Mouse (Mus musculus) macrophage (primary cell): ENCODE measurements around the gene Ramac. TPM values are rescaled to one million over a fixed set of nuclear protein-coding genes. Genes with fewer than 3 reads are reported as not detected.

Experiments
- H3K27ac ChIP-seq: fragments of 350-480 bp; formaldehyde crosslinking; 2 replicates; pipeline ENCODE4 v1.9.0; 2021
- H3K36me3 ChIP-seq: fragments of 350-480 bp; formaldehyde crosslinking; 2 replicates; pipeline ENCODE4 v1.9.0; 2021; ENCODE audit errors: inconsistent target
- H3K4me3 ChIP-seq: fragments of 350-480 bp; formaldehyde crosslinking; 2 replicates; pipeline ENCODE4 v1.9.0; 2021; ENCODE audit errors: inconsistent target
- H3K79me2 ChIP-seq: fragments of 350-480 bp; formaldehyde crosslinking; 2 replicates; pipeline ENCODE4 v1.9.0; 2021; ENCODE audit errors: inconsistent target
- WGBS: methylation state at CpG from one replicate; pipeline ENCODE4 v1.1.7; 2026; ENCODE audit warnings: inconsistent platforms; ENCODE audit not compliant: missing documents; 5-methylcytosine and 5-hydroxymethylcytosine counted together
- polyA plus RNA-seq: library from polyadenylated mRNA; stranded (reverse); fragments of 250-400 nt; gene quantifications from 3 replicates; pipeline ENCODE4 v1.2.4, GENCODE M21; 2018; ENCODE audit warnings: inconsistent platforms

Gene Ramac
- polyA plus RNA-seq, 1 experiment from 2014 or later, result 89.0 TPM

GRCm38 (mm10) chr7:81740010-81740409 is 22.7 kb upstream of the Ramac start:
- no peak overlapping the region for H3K27ac ChIP-seq
- no peaks in the 10 kb centered on the region for H3K79me2 ChIP-seq
- 85% methylated on average over 6 of the region's 7 CpGs for WGBS
- no peak overlapping the region for H3K4me3 ChIP-seq
- no peaks in the 10 kb centered on the region for H3K36me3 ChIP-seq

DNA sequence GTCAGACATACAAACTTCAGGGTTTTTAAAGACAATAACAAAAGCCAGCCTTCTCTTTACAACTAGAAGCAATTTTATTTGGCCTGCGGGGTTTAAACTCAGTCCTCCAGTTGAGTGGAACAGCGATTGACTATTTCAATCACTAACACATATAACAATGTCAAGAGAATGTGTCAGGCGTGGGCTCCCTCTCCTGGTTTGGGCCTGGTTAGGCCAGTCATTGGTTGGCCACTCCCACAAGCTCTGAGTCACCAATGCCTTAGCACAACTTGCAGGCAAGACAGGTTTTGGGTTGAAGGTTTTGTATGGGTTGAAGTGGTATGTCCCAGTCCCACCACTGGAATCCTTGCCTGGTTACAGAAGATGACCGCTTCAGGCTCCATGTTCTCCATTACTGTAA is 18.6 kb upstream of the Ramac start:
- Histone ChIP-seq H3K36me3 (no peaks in the 10 kb centered on the region), H3K27ac (no peak overlapping the region), H3K4me3 (no peak overlapping the region), H3K79me2 (no peaks in the 10 kb centered on the region)
- 52% methylated on average over 4 of the region's 4 CpGs for WGBS

- whole genome bisulfite sequencing, result 84% methylated on average over 3 of the region's 3 CpGs
- Histone ChIP-seq H3K79me2 (no peaks in the 10 kb centered on the region), H3K4me3 (no peak overlapping the region), H3K36me3 (no peaks in the 10 kb centered on the region), H3K27ac (no peak overlapping the region)
These were observed 14.8 kb upstream of the Ramac start for GRCm38 (mm10) chr7:81747956-81748355.

DNA sequence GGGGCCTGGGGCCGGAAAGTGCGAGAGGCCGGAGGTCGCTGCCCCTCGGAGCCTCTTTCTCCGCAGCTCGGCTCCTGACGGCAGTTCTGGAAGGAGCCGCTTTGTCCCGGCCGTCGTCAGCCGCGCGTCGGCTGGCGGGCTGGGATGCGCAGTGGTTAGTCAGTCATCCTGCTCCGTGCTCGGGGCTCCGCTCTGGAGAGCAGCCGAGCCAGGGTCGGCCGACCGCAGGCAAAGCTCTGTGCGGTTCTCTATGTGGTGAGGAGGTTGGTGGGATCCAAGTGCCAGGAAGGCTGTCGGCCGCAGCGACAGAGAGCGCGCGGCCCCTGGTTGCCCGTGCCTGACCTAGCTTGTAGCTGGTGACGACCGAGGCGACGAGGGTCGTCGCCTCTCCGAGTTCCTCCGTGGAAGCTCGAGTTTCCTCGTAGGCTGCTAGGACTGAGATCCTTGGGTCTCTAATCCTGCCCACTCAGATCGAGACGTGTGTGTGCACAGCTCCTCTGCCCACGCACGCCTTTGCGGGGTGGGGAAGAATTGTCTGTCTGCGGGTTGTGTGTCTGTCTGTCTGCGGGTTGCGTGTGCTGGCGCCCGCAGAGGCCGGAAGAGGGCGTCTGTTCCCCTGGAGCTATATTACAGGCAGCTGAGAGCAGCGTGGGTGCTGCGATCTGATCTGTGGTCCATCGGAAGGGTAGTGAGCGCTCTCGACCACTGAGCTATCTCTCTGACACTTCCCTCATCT is 553 bp downstream of the Ramac start:
- peak overlapping the region; percentile 75 for H3K4me3 ChIP-seq
- peaks cover 60% of the 10 kb centered on the region for H3K79me2 ChIP-seq
- H3K27ac ChIP-seq, result peak overlapping the region; percentile 17; the same call in 1 of the 2 replicates
- WGBS, result 3% methylated on average over 60 of the region's 60 CpGs
- H3K36me3 ChIP-seq, result no peaks in the 10 kb centered on the region

DNA sequence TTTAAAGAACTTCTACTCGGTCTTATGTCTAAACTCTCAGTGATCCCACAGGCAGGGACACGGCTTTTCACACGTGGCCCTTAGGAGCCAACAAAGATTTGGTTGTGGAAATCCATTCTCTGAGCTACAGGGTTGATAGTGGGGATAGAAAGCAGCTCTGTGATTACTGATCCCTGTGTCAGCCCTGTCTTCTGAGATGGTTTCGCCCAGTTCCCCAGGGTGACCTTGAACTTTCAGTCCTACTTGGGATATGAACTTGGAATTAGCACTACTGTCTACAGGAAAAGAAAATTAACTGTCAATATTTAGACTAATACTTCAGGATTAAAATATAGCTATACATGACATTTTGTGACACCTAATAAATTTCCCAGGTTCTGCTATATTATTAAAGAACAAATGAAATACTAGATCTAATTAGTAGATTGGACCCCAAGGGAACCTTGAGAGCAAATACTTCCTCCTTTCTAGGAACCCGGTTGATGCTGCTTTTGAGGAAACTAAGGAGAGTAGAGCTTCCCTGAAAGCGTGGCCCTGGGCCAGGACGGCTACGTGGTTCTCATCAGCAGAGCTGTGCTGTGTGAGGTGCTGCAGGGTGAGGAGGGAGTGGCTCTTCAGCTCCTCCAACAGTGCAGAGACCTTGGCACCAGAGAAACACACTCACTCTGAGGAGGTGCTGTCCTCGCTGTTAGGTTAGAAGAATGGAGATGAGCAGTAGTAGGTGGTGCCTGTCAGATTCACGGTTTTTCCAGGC is 10.2 kb downstream of the Ramac start:
- Histone ChIP-seq H3K27ac (no peak overlapping the region), H3K79me2 (peaks cover 58% of the 10 kb centered on the region), H3K4me3 (no peak overlapping the region), H3K36me3 (no peaks in the 10 kb centered on the region)
- WGBS, result 55% methylated on average over 10 of the region's 10 CpGs

DNA sequence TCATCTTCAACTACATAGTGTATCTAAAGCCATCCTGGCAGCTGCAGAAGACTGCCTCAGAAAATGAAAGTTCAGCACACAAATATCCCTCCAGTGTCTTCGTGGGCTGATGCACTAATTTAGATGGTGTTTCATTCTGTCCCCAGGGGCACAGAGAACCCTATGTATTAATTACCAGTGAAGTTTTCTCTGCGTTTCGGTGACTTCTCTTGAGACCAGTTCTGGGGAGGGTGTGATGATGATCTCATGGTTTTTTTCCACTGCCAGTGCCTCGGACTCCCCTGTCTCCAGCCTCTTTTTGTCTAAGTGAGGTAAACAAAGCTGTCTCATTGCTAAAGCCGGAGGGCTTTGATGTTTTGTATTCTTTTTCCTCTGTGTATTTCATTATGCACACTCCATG is 12.6 kb downstream of the Ramac start:
- no peak overlapping the region for H3K4me3 ChIP-seq
- peaks cover 7% of the 10 kb centered on the region for H3K36me3 ChIP-seq
- peaks cover 44% of the 10 kb centered on the region; the same call in 1 of the 2 replicates for H3K79me2 ChIP-seq
- H3K27ac ChIP-seq, result no peak overlapping the region
- WGBS, result 93% methylated on average over 5 of the region's 5 CpGs

DNA sequence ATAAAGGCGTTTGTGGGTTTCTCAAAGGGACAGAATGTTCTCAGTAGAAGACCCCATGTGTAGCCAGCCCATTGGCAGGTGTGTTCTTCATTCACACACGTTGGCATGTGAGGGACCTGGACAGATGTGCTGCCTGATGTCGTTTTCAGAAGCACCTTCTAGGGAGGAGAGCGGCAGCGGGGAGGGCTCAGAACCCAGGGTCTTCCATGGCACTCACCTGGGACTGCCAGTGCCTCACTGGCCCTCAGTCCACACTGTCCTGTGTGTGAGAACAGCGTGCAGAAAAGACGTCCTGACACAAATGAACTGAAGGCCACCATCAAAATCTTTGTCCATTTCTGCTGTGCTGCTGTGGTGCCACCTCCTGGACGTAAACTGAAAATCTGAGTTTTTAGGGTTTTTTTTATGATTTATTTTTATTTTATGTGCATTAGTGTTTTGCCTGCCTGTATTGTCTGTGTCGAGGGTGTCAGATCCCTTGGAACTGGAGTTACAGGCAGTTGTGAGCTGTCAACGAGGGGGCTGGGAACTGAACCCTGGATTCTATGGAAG is 15.0 kb downstream of the Ramac start:
- Histone ChIP-seq H3K4me3 (no peak overlapping the region), H3K79me2 (peaks cover 21% of the 10 kb centered on the region; the same call in 1 of the 2 replicates), H3K27ac (no peak overlapping the region), H3K36me3 (peaks cover 31% of the 10 kb centered on the region)
- WGBS, result 75% methylated on average over 10 of the region's 10 CpGs

GRCm38 (mm10) chr7:81788536-81788935 is 25.8 kb downstream of the Ramac start:
- no peaks in the 10 kb centered on the region for H3K79me2 ChIP-seq
- H3K36me3 ChIP-seq, result peaks cover under 1% of the 10 kb centered on the region; the same call in 1 of the 2 replicates
- H3K27ac ChIP-seq, result peak overlapping the region; percentile 83
- peak overlapping the region; percentile 64 for H3K4me3 ChIP-seq
- 12% methylated on average over 3 of the region's 5 CpGs for WGBS

- Histone ChIP-seq H3K36me3 (peaks cover 7% of the 10 kb centered on the region; the same call in 1 of the 2 replicates), H3K79me2 (no peaks in the 10 kb centered on the region), H3K27ac (peak within 1 kb of the TSS; percentile 83), H3K4me3 (peak within 1 kb of the TSS; percentile 64)
- under 1% methylated on average over 37 of the region's 38 CpGs for WGBS
These were observed 26.5 kb downstream of the Ramac start, which contains the start of gene 3110040N11Rik for GRCm38 (mm10) chr7:81789095-81789757. TSS of gene 3110040N11Rik (minus strand) at chr7:81789478.

- Histone ChIP-seq H3K79me2 (peaks cover 83% of the 10 kb centered on the region), H3K27ac (no peak overlapping the region), H3K4me3 (no peak overlapping the region), H3K36me3 (peaks cover 44% of the 10 kb centered on the region)
- WGBS, result 95% methylated on average over 5 of the region's 5 CpGs
These were observed 43.3 kb downstream of the Ramac start for GRCm38 (mm10) chr7:81806067-81806466.

Other genes starting within 250 kb of the Ramac start
- gene Fsd2, start 196.0 kb upstream of the Ramac start, polyA plus RNA-seq, result 0.18 to 0.30 TPM (median 0.22 TPM) in 3 replicates
- 7.0 to 9.1 TPM (median 8.4 TPM) in 3 replicates for gene Whamm, start 191.7 kb upstream of the Ramac start, polyA plus RNA-seq
- gene Homer2, start 55.4 kb upstream of the Ramac start, polyA plus RNA-seq, result not detected in 3 replicates
- 23.4 to 27.6 TPM (median 24.6 TPM) in 3 replicates for gene 3110040N11Rik, start 26.6 kb downstream of the Ramac start, polyA plus RNA-seq
- 50.7 to 145 TPM (median 61.2 TPM) in 3 replicates for gene Btbd1, start 66.5 kb downstream of the Ramac start, polyA plus RNA-seq
- gene Gm10160, start 92.9 kb downstream of the Ramac start, polyA plus RNA-seq, result not detected in 3 replicates
- 72.9 to 199 TPM (median 101 TPM) in 3 replicates for gene Tm6sf1, start 96.1 kb downstream of the Ramac start, polyA plus RNA-seq
- 0.05 to 0.17 TPM in 2 of 3 replicates, not detected in the other for gene Hdgfl3, start 171.5 kb downstream of the Ramac start, polyA plus RNA-seq
- gene Bnc1, start 229.4 kb downstream of the Ramac start, polyA plus RNA-seq, result not detected in 3 replicates